Mouse (Mus musculus): Measurements from ENCODE around the gene Plk2. TPM values are rescaled to one million over a fixed set of nuclear protein-coding genes. Genes with fewer than 3 reads are reported as not detected.
"Not testable (repeated sequence)": the region's sequence is repeated elsewhere in the genome, so short reads cannot be mapped to it uniquely, and the experiment has no call there.

Plk2 gene
- polyA plus RNA-seq, 1 experiment: 16.6 TPM

DNA sequence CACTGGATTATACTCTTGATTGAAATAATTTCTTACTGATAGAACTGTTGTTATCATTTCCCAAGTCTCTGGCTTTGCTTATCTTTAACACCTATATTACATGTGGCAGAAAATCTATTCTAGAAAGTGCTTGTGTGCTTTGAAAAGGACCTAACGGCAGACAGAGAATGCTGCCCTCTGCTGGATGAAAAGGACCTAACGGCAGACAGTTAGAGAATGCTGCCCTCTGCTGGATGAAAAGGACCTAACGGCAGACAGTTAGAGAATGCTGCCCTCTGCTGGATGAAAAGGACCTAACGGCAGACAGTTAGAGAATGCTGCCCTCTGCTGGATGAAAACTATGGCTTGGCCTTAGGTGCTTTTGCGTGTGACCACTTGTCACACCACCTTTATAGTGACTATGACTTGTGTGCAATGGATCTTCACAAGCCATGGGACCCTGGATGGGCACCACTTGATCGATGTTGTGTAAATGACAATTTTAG lies 26.2 kb upstream of the Plk2 start:
- H3K27me3 ChIP-seq (ENCODE audit: control insufficient read depth, insufficient read depth, low read length); H3K27ac ChIP-seq (ENCODE audit: insufficient read depth, low read length); H3K4me1 ChIP-seq (ENCODE audit: control insufficient read depth, insufficient read depth, low read length); H3K4me3 ChIP-seq (replicated peaks; ENCODE audit: insufficient read depth, low read depth, low read length): not testable (repeated sequence)
- TF ChIP-seq CTCF (IDR thresholded peaks at IDR 0.05; ENCODE audit: borderline replicate concordance, insufficient read depth, low read depth, low read length): peak; percentile 99
- 22% methylated on average over 6 of the region's 6 CpGs for WGBS
- DNase-seq: peak; percentile 69 to 82

GRCm38 (mm10) chr13:110369673-110370072 lies 25.2 kb upstream of the Plk2 start:
- H3K4me1 ChIP-seq (ENCODE audit: control insufficient read depth, insufficient read depth, low read length): no peaks in the 10 kb centered on the region
- no peaks in the 10 kb centered on the region for H3K27me3 ChIP-seq (ENCODE audit: control insufficient read depth, insufficient read depth, low read length)
- DNase-seq: no peak
- H3K4me3 ChIP-seq (replicated peaks; ENCODE audit: insufficient read depth, low read depth, low read length): no peak overlapping the region
- TF ChIP-seq CTCF (IDR thresholded peaks at IDR 0.05; ENCODE audit: borderline replicate concordance, insufficient read depth, low read depth, low read length) (no peak), POLR2A (IDR thresholded peaks at IDR 0.05; ENCODE audit: borderline replicate concordance, insufficient read depth, low read length) (no peak)
- no peak overlapping the region for H3K27ac ChIP-seq (ENCODE audit: insufficient read depth, low read length)
- WGBS: 96% methylated on average over 1 of the region's 1 CpGs

DNA sequence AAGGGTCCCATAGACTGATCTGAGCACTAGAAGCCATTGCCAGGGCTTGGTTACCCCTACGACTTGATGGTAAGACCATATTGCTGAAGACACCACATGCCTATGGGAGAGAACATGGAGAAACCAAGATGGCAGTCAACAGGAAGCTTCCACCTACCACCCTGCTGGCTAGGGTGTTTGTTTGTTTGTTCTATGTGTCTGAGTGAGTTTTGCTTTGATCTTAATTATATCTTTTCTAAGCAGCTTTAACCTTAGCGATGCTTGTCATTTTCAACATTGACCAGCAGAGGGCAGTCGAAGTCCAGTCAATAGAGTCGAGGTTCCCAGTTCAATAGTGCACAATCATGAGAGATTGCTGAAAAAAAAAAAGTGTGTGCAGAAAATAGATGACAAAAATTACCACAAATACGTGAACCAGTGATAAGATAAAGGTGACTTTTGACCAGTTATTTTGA lies 12.4 kb upstream of the Plk2 start:
- H3K4me3 ChIP-seq (replicated peaks; ENCODE audit: insufficient read depth, low read depth, low read length): no peak overlapping the region
- DNase-seq: peak in 1 of 2 experiments; percentile 37
- no peaks in the 10 kb centered on the region for H3K27me3 ChIP-seq (ENCODE audit: control insufficient read depth, insufficient read depth, low read length)
- no peak overlapping the region for H3K27ac ChIP-seq (ENCODE audit: insufficient read depth, low read length)
- H3K4me1 ChIP-seq (ENCODE audit: control insufficient read depth, insufficient read depth, low read length): no peaks in the 10 kb centered on the region
- TF ChIP-seq POLR2A (IDR thresholded peaks at IDR 0.05; ENCODE audit: borderline replicate concordance, insufficient read depth, low read length) (no peak), CTCF (IDR thresholded peaks at IDR 0.05; ENCODE audit: borderline replicate concordance, insufficient read depth, low read depth, low read length) (peak; percentile 17; the same call in 1 of the 2 replicates)
- 19% methylated on average over 5 of the region's 5 CpGs for WGBS

DNA sequence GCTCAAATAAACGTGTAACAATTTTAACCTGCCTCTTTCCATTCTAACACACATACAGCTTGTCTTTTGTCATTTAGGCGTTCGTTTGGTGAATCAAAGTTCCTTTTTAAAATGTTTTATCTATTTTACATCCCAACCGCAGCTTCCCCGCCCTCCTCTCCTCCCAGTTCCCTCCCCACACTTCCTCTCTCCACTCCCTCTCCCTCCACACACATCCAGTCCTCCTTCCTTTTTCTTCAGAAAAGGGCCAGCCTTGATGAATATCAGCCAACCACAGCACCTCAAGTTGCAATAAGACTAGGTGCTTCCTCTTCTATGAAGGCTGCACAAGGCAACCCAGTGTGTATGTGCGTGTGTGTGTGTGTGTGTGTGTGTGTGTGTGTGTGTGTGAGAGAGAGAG lies 10.3 kb upstream of the Plk2 start:
- H3K27me3 ChIP-seq (ENCODE audit: control insufficient read depth, insufficient read depth, low read length): no peaks in the 10 kb centered on the region
- WGBS: 78% methylated on average over 6 of the region's 6 CpGs
- H3K27ac ChIP-seq (ENCODE audit: insufficient read depth, low read length): no peak overlapping the region
- H3K4me1 ChIP-seq (ENCODE audit: control insufficient read depth, insufficient read depth, low read length): no peaks in the 10 kb centered on the region
- no peak overlapping the region for H3K4me3 ChIP-seq (replicated peaks; ENCODE audit: insufficient read depth, low read depth, low read length)
- no peak for TF ChIP-seq POLR2A (IDR thresholded peaks at IDR 0.05; ENCODE audit: borderline replicate concordance, insufficient read depth, low read length)
- TF ChIP-seq CTCF (IDR thresholded peaks at IDR 0.05; ENCODE audit: borderline replicate concordance, insufficient read depth, low read depth, low read length): no peak
- DNase-seq: no peak

- H3K4me3 ChIP-seq (replicated peaks; ENCODE audit: insufficient read depth, low read depth, low read length): no peak overlapping the region
- WGBS: 14% methylated on average over 8 of the region's 8 CpGs
- no peaks in the 10 kb centered on the region for H3K27me3 ChIP-seq (ENCODE audit: control insufficient read depth, insufficient read depth, low read length)
- H3K4me1 ChIP-seq (ENCODE audit: control insufficient read depth, insufficient read depth, low read length): 0 out of 2 replicates have a peak, but pooled peaks cover 2% of the 10 kb centered on the region
- no peak for TF ChIP-seq POLR2A (IDR thresholded peaks at IDR 0.05; ENCODE audit: borderline replicate concordance, insufficient read depth, low read length)
- peak; percentile 39; the same call in 1 of the 2 replicates for TF ChIP-seq CTCF (IDR thresholded peaks at IDR 0.05; ENCODE audit: borderline replicate concordance, insufficient read depth, low read depth, low read length)
- no peak overlapping the region for H3K27ac ChIP-seq (ENCODE audit: insufficient read depth, low read length)
- peak; percentile 51 to 53 for DNase-seq
These were observed 2.6 kb upstream of the Plk2 start for GRCm38 (mm10) chr13:110392210-110392609.

- H3K4me3 ChIP-seq (replicated peaks; ENCODE audit: insufficient read depth, low read depth, low read length): no peak overlapping the region
- DNase-seq: no peak
- 0 out of 2 replicates have a peak, but pooled peaks cover 2% of the 10 kb centered on the region for H3K4me1 ChIP-seq (ENCODE audit: control insufficient read depth, insufficient read depth, low read length)
- H3K27ac ChIP-seq (ENCODE audit: insufficient read depth, low read length): no peak overlapping the region
- H3K27me3 ChIP-seq (ENCODE audit: control insufficient read depth, insufficient read depth, low read length): no peaks in the 10 kb centered on the region
- TF ChIP-seq CTCF (IDR thresholded peaks at IDR 0.05; ENCODE audit: borderline replicate concordance, insufficient read depth, low read depth, low read length) (no peak), POLR2A (IDR thresholded peaks at IDR 0.05; ENCODE audit: borderline replicate concordance, insufficient read depth, low read length) (no peak)
- WGBS: 43% methylated on average over 3 of the region's 3 CpGs
These were observed 2.2 kb upstream of the Plk2 start for GRCm38 (mm10) chr13:110392631-110393030.

DNA sequence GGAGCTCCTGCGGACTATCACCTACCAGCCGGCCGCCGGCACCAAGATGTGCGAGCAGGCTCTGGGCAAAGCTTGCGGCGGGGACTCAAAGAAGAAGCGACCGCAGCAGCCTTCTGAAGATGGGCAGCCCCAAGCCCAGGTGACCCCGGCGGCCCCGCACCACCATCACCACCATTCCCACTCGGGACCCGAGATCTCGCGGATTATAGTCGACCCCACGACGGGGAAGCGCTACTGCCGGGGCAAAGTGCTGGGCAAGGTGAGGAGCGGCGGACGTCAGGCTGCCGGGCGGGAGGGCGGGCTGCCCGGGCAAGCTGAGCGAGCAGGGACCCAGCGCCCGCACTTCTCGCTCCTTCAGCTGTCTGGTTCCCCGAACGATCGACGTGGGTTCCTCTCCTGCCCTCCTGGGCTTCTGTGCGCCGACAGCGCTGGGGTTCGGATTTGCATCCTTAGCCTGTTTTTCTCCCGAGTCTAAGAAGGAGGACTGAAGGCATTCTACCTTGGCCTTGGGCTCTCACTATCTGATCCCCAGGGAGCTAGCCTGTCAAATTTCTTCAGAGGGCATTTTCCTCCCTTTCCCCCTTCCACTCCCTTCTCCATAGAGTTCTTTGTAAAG lies 441 bp downstream of the Plk2 start:
- 0 out of 2 replicates have a peak, but pooled peaks cover 2% of the 10 kb centered on the region for H3K4me1 ChIP-seq (ENCODE audit: control insufficient read depth, insufficient read depth, low read length)
- peak overlapping the region; percentile 62 for H3K4me3 ChIP-seq (replicated peaks; ENCODE audit: insufficient read depth, low read depth, low read length)
- H3K27me3 ChIP-seq (ENCODE audit: control insufficient read depth, insufficient read depth, low read length): no peaks in the 10 kb centered on the region
- no peak for TF ChIP-seq POLR2A (IDR thresholded peaks at IDR 0.05; ENCODE audit: borderline replicate concordance, insufficient read depth, low read length)
- TF ChIP-seq CTCF (IDR thresholded peaks at IDR 0.05; ENCODE audit: borderline replicate concordance, insufficient read depth, low read depth, low read length): no peak
- peak overlapping the region; percentile 27 for H3K27ac ChIP-seq (ENCODE audit: insufficient read depth, low read length)
- peak in 1 of 2 experiments; percentile 36 for DNase-seq
- 1% methylated on average over 41 of the region's 41 CpGs for whole genome bisulfite sequencing

Data from cerebellum, adult 2 months (tissue).